Mouse (Mus musculus) stomach, postnatal 0 days (tissue): ENCODE measurements around the gene Utrn. TPM values are rescaled to one million over a fixed set of nuclear protein-coding genes. Genes with fewer than 3 reads are reported as not detected.

Experiments
- ATAC-seq: fragments of 200-750 bp; cut with Nextera tagmentation; 2 replicates; pipeline ENCODE4 v1.8.0; 2017; ENCODE audit not compliant: low FRiP score, low TSS enrichment
- DNase-seq: peaks from one replicate; pipeline ENCODE4 v3.0.0-alpha.2; 2016; ENCODE audit warnings: low spot score
- H3K27ac ChIP-seq: fragments of 300-500 bp; sonication (generic); replicated peaks from 2 replicates; pipeline ENCODE4 v1.5.1; 2014; ENCODE audit warnings: mild to moderate bottlenecking, control low read depth
- H3K27me3 ChIP-seq: fragments of 300-500 bp; sonication (generic); 2 replicates; pipeline ENCODE4 v1.6.1; 2014; ENCODE audit warnings: low read length; ENCODE audit not compliant: control insufficient read depth, insufficient read depth
- H3K36me3 ChIP-seq: fragments of 300-500 bp; sonication (generic); 2 replicates; pipeline ENCODE4 v1.6.1; 2014; ENCODE audit warnings: low read length, mixed read lengths; ENCODE audit not compliant: control insufficient read depth, insufficient read depth
- H3K4me1 ChIP-seq: fragments of 300-500 bp; sonication (generic); replicated peaks from 2 replicates; pipeline ENCODE4 v1.6.1; 2014; ENCODE audit warnings: antibody characterized with exemption; ENCODE audit not compliant: control insufficient read depth, insufficient read depth
- H3K4me2 ChIP-seq: fragments of 300-500 bp; sonication (generic); replicated peaks from 2 replicates; pipeline ENCODE4 v1.6.1; 2014; ENCODE audit warnings: low read depth, mild to moderate bottlenecking, control low read depth, moderate library complexity
- H3K4me3 ChIP-seq: fragments of 300-500 bp; sonication (generic); 2 replicates; pipeline ENCODE4 v1.5.1; 2014; ENCODE audit warnings: low read depth, low read length, control low read depth
- H3K9ac ChIP-seq: fragments of 300-500 bp; sonication (generic); 2 replicates; pipeline ENCODE4 v1.6.1; 2014; ENCODE audit warnings: mild to moderate bottlenecking, low read length, control low read depth, mixed read lengths
- H3K9me3 ChIP-seq: fragments of 300-500 bp; sonication (generic); 2 replicates; pipeline ENCODE4 v1.6.1; 2016; ENCODE audit warnings: low read length; ENCODE audit not compliant: control insufficient read depth
- CTCF ChIP-seq: IDR thresholded peaks from 2 replicates; pipeline ENCODE4 v1.5.1; 2016; ENCODE audit warnings: antibody characterized with exemption, low read depth, mild to moderate bottlenecking, moderate library complexity
- EP300 ChIP-seq: optimal IDR thresholded peaks from 2 replicates; pipeline ENCODE3; 2016; ENCODE audit warnings: antibody characterized with exemption
- WGBS: fragments of 180-500 bp; shearing (Covaris S2); extraction: QIAGEN DNeasy Blood & Tissue Kit; methylation state at CpG from one replicate; pipeline ENCODE4 v1.1.7; 2014; 5-methylcytosine and 5-hydroxymethylcytosine counted together
- polyA plus RNA-seq: library from polyadenylated mRNA; unstranded; fragments of >200 nt; fragmentation: Nextera tagmentation; extraction: Ambion mirVana; gene quantifications from 2 replicates; pipeline ENCODE4 v1.2.1, GENCODE M21; 2015

The Utrn gene
- polyA plus RNA-seq, 1 experiment from 2014 or later = 40.4 TPM

- H3K4me2 ChIP-seq = no peak overlapping the region
- 67% methylated on average over 4 of the region's 4 CpGs for WGBS
- H3K27ac ChIP-seq = no peak overlapping the region
- H3K4me1 ChIP-seq = no peaks in the 10 kb centered on the region; the same call in 1 of the 2 replicates
- H3K36me3 ChIP-seq = no peaks in the 10 kb centered on the region
- no peak overlapping the region for H3K4me3 ChIP-seq
- no peak for DNase-seq
- TF ChIP-seq CTCF (no peak), EP300 (no peak)
- H3K27me3 ChIP-seq = no peaks in the 10 kb centered on the region
- H3K9ac ChIP-seq = no peak overlapping the region
- no peaks in the 10 kb centered on the region for H3K9me3 ChIP-seq
- ATAC-seq = no peak
These were observed 379.5 kb downstream of the Utrn start for GRCm38 (mm10) chr10:12489551-12490177.

GRCm38 (mm10) chr10:12488518-12488917 lies 380.6 kb downstream of the Utrn start:
- no peak overlapping the region for H3K27ac ChIP-seq
- no peaks in the 10 kb centered on the region for H3K36me3 ChIP-seq
- H3K9me3 ChIP-seq = no peaks in the 10 kb centered on the region
- H3K4me2 ChIP-seq = no peak overlapping the region
- 60% methylated on average over 3 of the region's 3 CpGs for whole genome bisulfite sequencing
- H3K4me3 ChIP-seq = no peak overlapping the region
- DNase-seq (no peak), ATAC-seq (no peak)
- H3K27me3 ChIP-seq = no peaks in the 10 kb centered on the region
- TF ChIP-seq EP300 (no peak), CTCF (no peak)
- no peaks in the 10 kb centered on the region; the same call in 1 of the 2 replicates for H3K4me1 ChIP-seq
- H3K9ac ChIP-seq = no peak overlapping the region

- DNase-seq = no peak
- H3K27me3 ChIP-seq = no peaks in the 10 kb centered on the region
- no peak for ATAC-seq
These were observed 381.0 kb downstream of the Utrn start for GRCm38 (mm10) chr10:12488117-12488516.

GRCm38 (mm10) chr10:12483494-12483893 lies 385.7 kb downstream of the Utrn start:
- Histone ChIP-seq H3K4me3 (no peak overlapping the region), H3K9me3 (no peaks in the 10 kb centered on the region), H3K9ac (no peak overlapping the region), H3K36me3 (peaks cover 5% of the 10 kb centered on the region), H3K4me2 (no peak overlapping the region), H3K27me3 (no peaks in the 10 kb centered on the region), H3K27ac (no peak overlapping the region), H3K4me1 (no peaks in the 10 kb centered on the region)
- TF ChIP-seq CTCF = no peak
- TF ChIP-seq EP300 = no peak
- ATAC-seq = no peak
- no peak for DNase-seq
- 57% methylated on average over 1 of the region's 1 CpGs for WGBS

More at GRCm38 (mm10) chr10:12488117-12488516, 381.0 kb downstream of the Utrn start:
- Histone ChIP-seq H3K4me3 (no peak overlapping the region), H3K36me3 (no peaks in the 10 kb centered on the region), H3K9me3 (no peaks in the 10 kb centered on the region), H3K4me2 (no peak overlapping the region), H3K27ac (no peak overlapping the region), H3K9ac (no peak overlapping the region), H3K4me1 (no peaks in the 10 kb centered on the region; the same call in 1 of the 2 replicates)
- 80% methylated on average over 5 of the region's 5 CpGs for WGBS
- TF ChIP-seq EP300 (no peak), CTCF (no peak)

- no peak for DNase-seq
- TF ChIP-seq EP300 (no peak), CTCF (no peak)
- H3K27me3 ChIP-seq = no peaks in the 10 kb centered on the region
- no peaks in the 10 kb centered on the region for H3K9me3 ChIP-seq
- no peak for ATAC-seq
- WGBS = 75% methylated on average over 3 of the region's 3 CpGs
- no peak overlapping the region for H3K4me2 ChIP-seq
- peaks cover 5% of the 10 kb centered on the region for H3K36me3 ChIP-seq
- no peaks in the 10 kb centered on the region for H3K4me1 ChIP-seq
- no peak overlapping the region for H3K4me3 ChIP-seq
- no peak overlapping the region for H3K9ac ChIP-seq
- no peak overlapping the region for H3K27ac ChIP-seq
These were observed 386.2 kb downstream of the Utrn start for GRCm38 (mm10) chr10:12482975-12483374.

GRCm38 (mm10) chr10:12474850-12475621 lies 394.1 kb downstream of the Utrn start:
- DNase-seq (no peak), ATAC-seq (no peak)
- Histone ChIP-seq H3K4me2 (no peak overlapping the region), H3K9me3 (no peaks in the 10 kb centered on the region), H3K4me3 (no peak overlapping the region), H3K27ac (no peak overlapping the region), H3K9ac (no peak overlapping the region), H3K36me3 (peaks cover 2% of the 10 kb centered on the region; the same call in 1 of the 2 replicates), H3K27me3 (no peaks in the 10 kb centered on the region), H3K4me1 (no peaks in the 10 kb centered on the region)
- WGBS = 76% methylated on average over 14 of the region's 14 CpGs
- TF ChIP-seq CTCF (no peak), EP300 (no peak)
